In the genomic region with DNA sequence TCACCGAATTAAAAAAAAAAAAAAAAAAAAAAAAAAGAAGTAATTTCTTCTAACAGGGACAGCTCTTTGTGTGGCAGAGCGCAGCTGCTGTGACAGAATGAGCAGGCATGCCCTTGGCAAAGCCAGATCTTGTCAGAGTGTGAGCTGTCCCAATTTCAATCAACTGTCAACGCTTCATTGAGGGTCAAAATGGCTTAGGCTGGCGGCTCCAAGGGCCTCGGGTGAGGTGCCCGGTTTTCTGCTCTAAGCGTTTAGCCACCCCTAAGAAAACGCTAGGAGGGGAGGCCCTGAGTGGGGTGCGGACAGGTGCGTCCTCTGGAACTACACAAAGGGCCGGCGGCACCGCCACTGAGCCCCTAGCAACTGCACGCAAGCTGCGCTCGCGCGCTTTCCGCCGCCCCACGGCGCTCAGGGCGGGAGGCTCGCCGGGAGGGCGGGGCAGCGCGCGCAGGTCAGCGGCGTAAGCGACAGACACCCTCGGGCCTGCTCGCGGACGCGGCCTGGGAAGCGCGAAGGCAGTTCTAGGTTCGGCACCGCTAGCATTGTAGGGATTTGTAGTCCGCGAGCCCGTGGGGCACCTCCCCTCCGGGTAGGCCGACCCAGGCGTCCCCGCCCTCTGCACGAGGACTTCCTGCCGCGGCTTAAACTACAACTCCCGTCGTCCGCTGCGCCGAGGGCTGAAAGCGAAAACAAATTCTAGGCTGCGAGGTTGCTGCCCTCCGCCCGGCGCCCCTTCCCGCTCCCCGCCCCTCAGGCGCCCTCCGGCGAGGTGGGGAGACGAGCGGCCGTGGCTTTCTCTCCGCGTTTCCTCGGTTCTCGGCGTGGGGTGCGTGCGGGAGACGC, we compare ENCODE assay signal across 8 mouse cellular contexts. TPM values are rescaled to one million over a fixed set of nuclear protein-coding genes. Genes with fewer than 3 reads are reported as not detected.
A peak's percentile ranks its signal among the peaks of the same experiment; 100 is the strongest.
DNase-seq lines count a peak whose midpoint lies in the region; ATAC-seq and TF ChIP-seq lines count a peak whose summit lies in the region.

No protein-coding gene starts in this region.

- H3K4me1 ChIP-seq in heart, embryonic 12.5 days (replicated peaks), result peaks cover 17% of the 10 kb centered on the region
- H3K4me1 ChIP-seq in kidney, postnatal 0 days (replicated peaks; ENCODE audit: insufficient read depth, low read length), result peaks cover 5% of the 10 kb centered on the region; the same call in 1 of the 2 replicates
- peaks cover 23% of the 10 kb centered on the region for H3K4me1 ChIP-seq in liver, embryonic 11.5 days (replicated peaks; ENCODE audit: control insufficient read depth, insufficient read depth, low read length)
- H3K4me1 ChIP-seq in stomach, embryonic 14.5 days (ENCODE audit: control insufficient read depth, insufficient read depth, low read length), result peaks cover 18% of the 10 kb centered on the region

- H3K27me3 ChIP-seq in heart, embryonic 12.5 days (replicated peaks), result no peaks in the 10 kb centered on the region
- H3K27me3 ChIP-seq in kidney, postnatal 0 days (ENCODE audit: insufficient read depth, low read length), result no peaks in the 10 kb centered on the region
- no peaks in the 10 kb centered on the region for H3K27me3 ChIP-seq in liver, embryonic 11.5 days (replicated peaks; ENCODE audit: control insufficient read depth, insufficient read depth, low read length)
- H3K27me3 ChIP-seq in stomach, embryonic 14.5 days (ENCODE audit: control insufficient read depth, insufficient read depth, low read length), result no peaks in the 10 kb centered on the region

- peaks cover 12% of the 10 kb centered on the region for H3K9me3 ChIP-seq in heart, embryonic 12.5 days (replicated peaks)
- H3K9me3 ChIP-seq in kidney, postnatal 0 days (replicated peaks; ENCODE audit: low read length), result no peaks in the 10 kb centered on the region
- H3K9me3 ChIP-seq in liver, embryonic 11.5 days (ENCODE audit: control insufficient read depth, low read length), result no peaks in the 10 kb centered on the region
- H3K9me3 ChIP-seq in stomach, embryonic 14.5 days (ENCODE audit: control insufficient read depth, low read depth, low read length), result no peaks in the 10 kb centered on the region

- ATAC-seq in erythroid progenitor cell, adult 5-6 weeks (replicated peaks; ENCODE audit: low FRiP score, poor library complexity, severe bottlenecking), result peak; percentile 95
- peak; percentile 99 for ATAC-seq in heart, embryonic 12.5 days (ENCODE audit: insufficient number of reproducible peaks, low FRiP score)
- ATAC-seq in kidney, postnatal 0 days (replicated peaks; ENCODE audit: low FRiP score, low read depth), result peak; percentile 99
- ATAC-seq in liver, embryonic 11.5 days (replicated peaks; ENCODE audit: low FRiP score), result peak; percentile 99
- peak; percentile 100 for ATAC-seq in stomach, embryonic 14.5 days (ENCODE audit: insufficient number of reproducible peaks, insufficient read depth, low FRiP score, low read depth)

- H3K4me3 ChIP-seq in heart, embryonic 12.5 days, result peak overlapping the region; percentile 98
- peak overlapping the region; percentile 91 for H3K4me3 ChIP-seq in kidney, postnatal 0 days (replicated peaks; ENCODE audit: low read depth, low read length)
- H3K4me3 ChIP-seq in liver, embryonic 11.5 days (ENCODE audit: low read depth, low read length), result peak overlapping the region; percentile 97
- peak overlapping the region; percentile 72 for H3K4me3 ChIP-seq in stomach, embryonic 14.5 days (ENCODE audit: low read depth, low read length)

- WGBS in heart, embryonic 12.5 days, result under 1% methylated on average over 76 of the region's 77 CpGs
- under 1% methylated on average over 77 of the region's 77 CpGs for WGBS in kidney, postnatal 0 days
- under 1% methylated on average over 77 of the region's 77 CpGs for WGBS in liver, embryonic 11.5 days
- WGBS in stomach, embryonic 14.5 days, result under 1% methylated on average over 76 of the region's 77 CpGs

- peak overlapping the region; percentile 98 for H3K27ac ChIP-seq in heart, embryonic 12.5 days (ENCODE audit: poor library complexity, severe bottlenecking)
- peak overlapping the region; percentile 98 for H3K27ac ChIP-seq in kidney, postnatal 0 days
- H3K27ac ChIP-seq in liver, embryonic 11.5 days (ENCODE audit: low read depth, low read length), result peak overlapping the region; percentile 96
- H3K27ac ChIP-seq in stomach, embryonic 14.5 days (ENCODE audit: low read length), result peak overlapping the region; percentile 86

- peak overlapping the region; percentile 87 for H3K4me2 ChIP-seq in heart, embryonic 12.5 days
- H3K4me2 ChIP-seq in kidney, postnatal 0 days (ENCODE audit: low read length), result peak overlapping the region; percentile 88
- H3K4me2 ChIP-seq in liver, embryonic 11.5 days, result peak overlapping the region; percentile 86
- peak overlapping the region; percentile 73 for H3K4me2 ChIP-seq in stomach, embryonic 14.5 days (replicated peaks; ENCODE audit: low read depth, low read length)

- TF ChIP-seq CTCF in kidney, postnatal 0 days (IDR thresholded peaks at IDR 0.05; ENCODE audit: low read depth), result no peak

- H3K36me3 ChIP-seq in heart, embryonic 12.5 days, result peaks cover 1% of the 10 kb centered on the region
- no peaks in the 10 kb centered on the region for H3K36me3 ChIP-seq in kidney, postnatal 0 days (ENCODE audit: insufficient read depth, low read length)
- H3K36me3 ChIP-seq in liver, embryonic 11.5 days (ENCODE audit: control insufficient read depth, insufficient read depth, low read length), result peaks cover under 1% of the 10 kb centered on the region; the same call in 1 of the 2 replicates
- H3K36me3 ChIP-seq in stomach, embryonic 14.5 days (ENCODE audit: control insufficient read depth, insufficient read depth, low read length), result peaks cover 1% of the 10 kb centered on the region; the same call in 1 of the 2 replicates

- H3K9ac ChIP-seq in heart, embryonic 12.5 days, result peak overlapping the region; percentile 98
- peak overlapping the region; percentile 85 for H3K9ac ChIP-seq in kidney, postnatal 0 days (ENCODE audit: low read depth, low read length)
- peak overlapping the region; percentile 97 for H3K9ac ChIP-seq in liver, embryonic 11.5 days (ENCODE audit: low read depth, low read length)
- H3K9ac ChIP-seq in stomach, embryonic 14.5 days (replicated peaks; ENCODE audit: low read depth, low read length), result peak overlapping the region; percentile 88

- DNase-seq in CD4-positive helper T cell, adult 2 months (ENCODE audit: low read depth, low spot score), result peak; percentile 99
- peak; percentile 96 for DNase-seq in brain, embryonic 18.5 days (ENCODE audit: low read depth, low spot score)
- peak; percentile 99 for DNase-seq in kidney, postnatal 0 days (ENCODE audit: low spot score)
- peak; percentile 95 for DNase-seq in liver, embryonic 11.5 days (ENCODE audit: low spot score)
- peak; percentile 98 for DNase-seq in naive thymus-derived CD4-positive, alpha-beta T cell, adult 2 months (ENCODE audit: low read depth)

RNA-seq across cellular contexts. Expression of a gene that starts 0.5 kb away (rescaled TPM):
- total RNA-seq in erythroid progenitor cell, adult 5-6 weeks (2015; ENCODE audit: low replicate concordance), result 22.2 and 47.2 TPM in 2 replicates
- 33.2 and 51.1 TPM in 2 replicates for total RNA-seq in erythroid progenitor cell, adult 5-6 weeks (2017; ENCODE audit: low replicate concordance)
- polyA plus RNA-seq in heart, embryonic 12.5 days (2016; fragmentation: Nextera tagmentation; extraction: Ambion mirVana), result 29.2 and 30.0 TPM in 2 replicates
- 11.2 and 12.1 TPM in 2 replicates for polyA plus RNA-seq in kidney, postnatal 0 days (2015; fragmentation: Nextera tagmentation; extraction: Ambion mirVana)
- polyA plus RNA-seq in liver, embryonic 11.5 days (2014; fragmentation: Nextera tagmentation; extraction: Ambion mirVana), result 26.3 and 27.1 TPM in 2 replicates
- polyA plus RNA-seq in stomach, embryonic 14.5 days (2014; fragmentation: Nextera tagmentation; extraction: Ambion mirVana), result 27.2 and 28.7 TPM in 2 replicates

Comparison
In these comparisons a context has a peak if more than half of its experiments do, and no peak if none do; other contexts are left out.
1. Peak in every context shown above with its lines: DNase-seq, ATAC-seq, H3K4me3 ChIP-seq and H3K27ac ChIP-seq.